Mouse (Mus musculus) lung, postnatal 0 days (tissue): ENCODE results near the gene Cuedc1. TPM values are rescaled to one million over a fixed set of nuclear protein-coding genes. Genes with fewer than 3 reads are reported as not detected.
"Not testable (repeated sequence)": the region's sequence is repeated elsewhere in the genome, so short reads cannot be mapped to it uniquely, and the experiment has no call there.

Source experiments
- ATAC-seq: fragments of 200-750 bp; cut with Nextera tagmentation; 2 replicates; pipeline ENCODE4 v1.8.0; 2017; ENCODE audit warnings: moderate library complexity
- DNase-seq: peaks from one replicate; pipeline ENCODE4 v3.0.0-alpha.2; 2016; ENCODE audit warnings: low spot score
- H3K27ac ChIP-seq: fragments of 300-500 bp; sonication (generic); 2 replicates; pipeline ENCODE4 v1.5.1; 2014; ENCODE audit warnings: antibody characterized with exemption, mild to moderate bottlenecking, low read length, mixed read lengths
- H3K27me3 ChIP-seq: fragments of 300-500 bp; sonication (generic); replicated peaks from 2 replicates; pipeline ENCODE4 v1.6.1; 2014; ENCODE audit warnings: low read length, mixed read lengths; ENCODE audit not compliant: insufficient read depth
- H3K36me3 ChIP-seq: fragments of 300-500 bp; sonication (generic); 2 replicates; pipeline ENCODE4 v1.6.1; 2014; ENCODE audit warnings: low read length, mixed read lengths; ENCODE audit not compliant: insufficient read depth
- H3K4me1 ChIP-seq: fragments of 300-500 bp; sonication (generic); 2 replicates; pipeline ENCODE4 v1.6.1; 2014; ENCODE audit warnings: antibody characterized with exemption, low read depth, low read length, mixed read lengths; ENCODE audit not compliant: insufficient read depth
- H3K4me2 ChIP-seq: fragments of 300-500 bp; sonication (generic); replicated peaks from 2 replicates; pipeline ENCODE4 v1.6.1; 2014; ENCODE audit warnings: low read depth, mild to moderate bottlenecking, low read length, moderate library complexity, mixed read lengths
- H3K4me3 ChIP-seq: fragments of 300-500 bp; sonication (generic); 2 replicates; pipeline ENCODE4 v1.5.1; 2014; ENCODE audit warnings: low read depth, low read length
- H3K9ac ChIP-seq: fragments of 300-500 bp; sonication (generic); replicated peaks from 2 replicates; pipeline ENCODE4 v1.6.1; 2014; ENCODE audit warnings: low read depth, mild to moderate bottlenecking
- H3K9me3 ChIP-seq: fragments of 300-500 bp; sonication (generic); 2 replicates; pipeline ENCODE4 v1.6.1; 2016; ENCODE audit warnings: low read length, mixed read lengths
- CTCF ChIP-seq: IDR thresholded peaks from 2 replicates; pipeline ENCODE4 v1.5.1; 2016; ENCODE audit warnings: antibody characterized with exemption, mild to moderate bottlenecking
- EP300 ChIP-seq: IDR thresholded peaks from 2 replicates; pipeline ENCODE4 v1.6.1; 2016; ENCODE audit warnings: antibody characterized with exemption, mild to moderate bottlenecking, control low read depth
- WGBS: fragments of 180-500 bp; shearing (Covaris S2); extraction: QIAGEN DNeasy Blood & Tissue Kit; methylation state at CpG from one replicate; pipeline ENCODE4 v1.1.7; 2014; 5-methylcytosine and 5-hydroxymethylcytosine counted together
- polyA plus RNA-seq: library from polyadenylated mRNA; unstranded; fragments of >200 nt; fragmentation: Nextera tagmentation; extraction: Ambion mirVana; gene quantifications from 2 replicates; pipeline ENCODE4 v1.2.1, GENCODE M21; 2015

Cuedc1 gene
- polyA plus RNA-seq, 1 experiment from 2014 or later: 14.6 TPM

DNA sequence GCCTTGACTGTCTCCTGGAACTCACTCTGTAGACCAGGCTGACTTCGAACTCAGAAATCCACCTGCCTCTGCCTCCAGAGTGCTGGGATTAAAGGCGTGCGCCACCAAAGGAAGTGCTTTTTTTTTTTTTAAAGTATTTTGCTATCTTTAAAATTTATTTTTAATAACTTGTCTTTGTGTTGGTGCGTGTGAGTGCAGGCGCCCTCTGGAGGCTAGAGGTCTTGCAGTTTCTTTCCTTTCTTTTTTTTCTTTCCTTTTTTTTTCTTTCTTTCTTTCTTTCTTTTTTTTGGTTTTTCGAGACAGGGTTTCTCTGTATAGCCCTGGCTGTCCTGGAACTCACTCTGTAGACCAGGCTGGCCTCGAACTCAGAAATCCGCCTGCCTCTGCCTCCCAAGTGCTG, 108.7 kb downstream of the Cuedc1 start:
- not testable (repeated sequence) for H3K9me3 ChIP-seq, ATAC-seq, H3K4me1 ChIP-seq, H3K27me3 ChIP-seq, H3K4me3 ChIP-seq, H3K4me2 ChIP-seq, H3K9ac ChIP-seq, H3K27ac ChIP-seq, DNase-seq
- peaks cover 14% of the 10 kb centered on the region; the same call in 1 of the 2 replicates for H3K36me3 ChIP-seq
- TF ChIP-seq CTCF: peak; percentile 37
- 82% methylated on average over 8 of the region's 8 CpGs for WGBS

DNA sequence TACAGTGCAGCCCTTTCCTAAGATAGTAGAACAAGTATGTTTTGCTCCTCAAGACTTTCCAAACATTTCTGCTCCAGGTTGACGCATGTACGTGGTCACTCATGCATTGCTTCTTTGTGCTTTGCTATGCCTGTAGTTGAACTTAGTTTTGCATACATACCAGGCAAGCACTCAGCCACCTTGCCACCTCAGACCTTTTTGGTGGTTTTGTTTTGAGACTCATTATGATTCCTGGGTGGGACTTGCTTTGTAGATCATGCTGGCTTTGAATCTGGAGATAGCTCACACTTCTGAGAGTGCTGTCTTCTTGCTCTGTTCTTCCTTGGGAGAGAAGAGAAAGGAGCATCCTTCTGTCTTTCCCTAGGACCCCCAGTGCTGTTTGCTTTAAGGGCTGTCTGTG, 109.8 kb downstream of the Cuedc1 start:
- no peak overlapping the region for H3K27ac ChIP-seq
- H3K27me3 ChIP-seq: no peaks in the 10 kb centered on the region
- ATAC-seq (no peak), DNase-seq (no peak)
- H3K36me3 ChIP-seq: peaks cover 21% of the 10 kb centered on the region; the same call in 1 of the 2 replicates
- H3K4me3 ChIP-seq: no peak overlapping the region
- 0 out of 2 replicates have a peak, but pooled peaks cover 3% of the 10 kb centered on the region for H3K4me1 ChIP-seq
- WGBS: 88% methylated on average over 2 of the region's 2 CpGs
- no peak overlapping the region for H3K4me2 ChIP-seq
- TF ChIP-seq CTCF (no peak), EP300 (no peak)
- no peaks in the 10 kb centered on the region for H3K9me3 ChIP-seq
- H3K9ac ChIP-seq: no peak overlapping the region

DNA sequence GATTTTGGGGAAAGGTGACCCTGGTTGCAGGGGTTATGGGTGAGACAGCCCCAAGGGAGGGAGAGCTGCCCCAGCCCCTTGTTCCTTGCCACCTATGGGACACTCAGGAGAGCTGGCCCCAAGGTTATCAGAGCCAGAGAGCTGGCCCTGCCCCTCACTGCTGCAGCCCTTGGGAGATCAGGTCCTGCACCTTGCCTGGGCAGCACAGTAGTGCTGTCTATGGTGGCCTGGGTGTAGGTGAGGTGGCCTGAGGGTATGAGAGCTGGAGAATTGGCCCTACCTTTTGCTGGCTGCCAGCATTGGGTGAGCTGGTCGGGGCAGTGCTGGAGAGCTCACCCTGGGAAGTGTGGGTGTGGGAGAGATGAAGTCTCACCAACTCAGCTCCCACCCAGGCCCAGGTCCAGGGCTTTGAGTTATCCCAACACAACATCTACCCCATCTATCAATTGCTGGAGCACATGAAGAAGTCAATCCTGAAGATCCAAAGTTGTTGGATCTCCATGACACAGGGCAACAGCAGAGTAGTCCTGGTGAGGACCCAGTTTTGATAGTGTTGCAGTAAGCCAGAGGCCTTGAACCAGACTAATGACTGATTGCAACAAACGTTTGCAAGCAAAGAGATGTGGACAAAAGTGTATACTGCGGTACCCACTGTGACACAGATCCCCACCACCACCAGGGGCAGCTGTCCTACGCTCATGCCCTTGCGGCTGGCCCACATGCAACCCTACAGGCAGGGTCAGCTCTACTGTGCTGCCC, 114.1 kb downstream of the Cuedc1 start:
- TF ChIP-seq EP300: no peak
- peak; percentile 25 for TF ChIP-seq CTCF
- H3K4me1 ChIP-seq: peaks cover 5% of the 10 kb centered on the region; the same call in 1 of the 2 replicates

DNA sequence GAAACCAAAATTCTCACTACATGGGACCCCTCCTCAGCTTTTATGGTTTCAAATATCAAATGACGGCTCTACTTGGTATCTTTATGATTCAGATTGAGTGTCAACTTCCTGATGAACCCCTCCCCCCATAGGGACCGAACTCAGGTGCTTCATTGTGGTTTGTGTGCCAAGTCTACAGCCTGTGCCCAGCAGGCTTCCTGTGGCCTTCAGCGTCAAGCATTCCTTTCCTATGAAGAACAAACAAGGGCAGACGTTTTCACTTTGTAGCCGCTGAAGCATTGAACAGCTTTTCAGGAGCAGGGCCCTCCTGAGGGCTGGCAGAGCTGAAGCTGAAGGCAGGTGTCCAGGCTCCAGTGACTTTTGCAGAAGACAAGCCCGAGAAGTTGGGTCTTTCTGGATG, 115.9 kb downstream of the Cuedc1 start:
- peak; percentile 69 for ATAC-seq

More for the DNA sequence above, 114.1 kb downstream of the Cuedc1 start:
- Histone ChIP-seq H3K27me3 (no peaks in the 10 kb centered on the region), H3K9ac (no peak overlapping the region), H3K9me3 (no peaks in the 10 kb centered on the region), H3K36me3 (peaks cover 21% of the 10 kb centered on the region; the same call in 1 of the 2 replicates), H3K4me2 (no peak overlapping the region), H3K27ac (no peak overlapping the region), H3K4me3 (no peak overlapping the region)
- ATAC-seq: no peak
- no peak for DNase-seq
- WGBS: 83% methylated on average over 5 of the region's 5 CpGs

DNA sequence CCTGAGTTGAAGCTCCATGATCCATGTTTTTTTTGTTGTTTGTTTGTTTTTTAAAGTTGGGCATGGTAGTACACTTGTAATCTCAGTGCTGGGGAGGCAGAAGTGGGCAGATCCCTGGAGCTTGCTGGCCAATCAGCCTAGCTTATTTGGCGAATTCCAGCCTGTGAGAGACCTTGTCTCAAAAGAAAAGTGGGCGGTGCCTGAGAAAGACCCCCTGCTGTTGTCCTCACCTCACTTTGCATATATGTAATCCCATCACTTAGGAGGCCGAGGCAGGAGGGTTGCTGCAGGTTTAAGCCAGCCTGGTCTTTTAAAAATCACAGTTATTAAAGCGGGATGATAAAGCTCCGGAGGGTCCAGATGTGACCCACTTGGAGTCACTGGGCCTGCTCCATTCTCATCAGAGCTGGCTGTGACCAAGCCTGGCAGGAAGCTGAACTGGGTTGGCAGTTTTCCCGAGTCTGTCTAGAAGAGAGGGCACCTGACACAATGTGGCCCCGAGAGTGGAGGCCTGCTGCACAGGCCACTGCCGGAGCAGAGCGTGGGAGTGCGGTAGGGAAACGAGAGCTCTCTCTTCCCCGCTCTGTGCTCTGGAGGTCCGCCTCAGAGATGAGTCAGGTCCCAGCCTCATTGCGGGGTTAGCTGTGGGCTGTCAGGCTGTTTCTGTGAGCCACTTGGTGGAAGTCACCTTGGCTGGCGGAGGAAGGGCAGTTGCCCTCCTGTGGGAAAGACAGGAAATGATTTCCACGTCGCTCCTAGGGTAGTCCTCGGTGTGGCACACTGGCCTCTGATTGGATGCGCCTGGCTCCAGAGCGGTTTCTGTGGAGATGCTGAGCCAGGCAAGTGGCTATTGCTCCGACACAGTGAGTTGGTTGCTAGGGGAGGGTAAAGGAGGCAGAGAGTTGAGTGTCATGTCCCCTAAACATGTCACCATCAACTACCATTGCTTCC, 117.3 kb downstream of the Cuedc1 start:
- no peak overlapping the region for H3K27ac ChIP-seq

More for the DNA sequence above, 115.9 kb downstream of the Cuedc1 start:
- WGBS: 16% methylated on average over 6 of the region's 6 CpGs
- Histone ChIP-seq H3K27ac (peak overlapping the region; percentile 59), H3K27me3 (no peaks in the 10 kb centered on the region), H3K4me1 (peaks cover 5% of the 10 kb centered on the region; the same call in 1 of the 2 replicates), H3K9me3 (no peaks in the 10 kb centered on the region), H3K4me2 (peak overlapping the region; percentile 14), H3K36me3 (peaks cover 21% of the 10 kb centered on the region; the same call in 1 of the 2 replicates), H3K4me3 (no peak overlapping the region), H3K9ac (no peak overlapping the region)
- TF ChIP-seq CTCF (no peak), EP300 (no peak)
- peak; percentile 76 for DNase-seq

DNA sequence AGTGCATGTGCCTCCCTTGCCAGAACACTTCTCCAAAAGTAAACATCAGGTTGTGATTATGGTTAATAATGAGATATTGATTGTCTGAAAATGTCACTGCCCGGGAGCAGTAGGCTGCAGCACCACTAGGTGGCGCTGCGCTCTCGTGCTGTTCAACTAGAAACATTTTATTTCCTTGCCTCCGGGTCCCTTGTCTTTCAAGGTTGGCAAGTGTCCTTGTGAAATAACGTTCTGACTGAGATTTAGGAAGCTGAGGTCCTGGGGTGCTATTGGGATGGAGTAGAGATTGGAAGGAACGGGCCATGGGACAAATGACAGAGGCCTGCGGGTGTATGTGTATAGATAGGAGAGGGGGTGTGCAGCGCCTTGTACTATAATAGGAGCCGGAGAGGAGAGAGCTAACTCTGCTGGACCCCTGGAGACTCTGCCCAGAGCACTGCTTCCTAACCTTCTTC, 118.4 kb downstream of the Cuedc1 start:
- H3K4me2 ChIP-seq: no peak overlapping the region
- no peaks in the 10 kb centered on the region for H3K9me3 ChIP-seq
- peaks cover 5% of the 10 kb centered on the region; the same call in 1 of the 2 replicates for H3K4me1 ChIP-seq
- no peak overlapping the region for H3K27ac ChIP-seq
- peak; percentile 78 for DNase-seq
- H3K9ac ChIP-seq: no peak overlapping the region
- ATAC-seq: peak; percentile 20; the same call in 1 of the 2 replicates
- TF ChIP-seq CTCF (peak; percentile 96), EP300 (no peak)
- 0 out of 2 replicates have a peak, but pooled peaks cover 8% of the 10 kb centered on the region for H3K36me3 ChIP-seq
- no peak overlapping the region for H3K4me3 ChIP-seq
- H3K27me3 ChIP-seq: no peaks in the 10 kb centered on the region
- 23% methylated on average over 10 of the region's 10 CpGs for WGBS

More for the DNA sequence above, 117.3 kb downstream of the Cuedc1 start:
- no peak overlapping the region for H3K4me2 ChIP-seq
- no peaks in the 10 kb centered on the region for H3K9me3 ChIP-seq
- ATAC-seq (peak; percentile 23), DNase-seq (peak; percentile 30)
- TF ChIP-seq CTCF (no peak), EP300 (no peak)
- no peak overlapping the region for H3K9ac ChIP-seq
- no peak overlapping the region for H3K4me3 ChIP-seq
- no peaks in the 10 kb centered on the region for H3K27me3 ChIP-seq
- 51% methylated on average over 21 of the region's 21 CpGs for WGBS
- peaks cover 16% of the 10 kb centered on the region; the same call in 1 of the 2 replicates for H3K36me3 ChIP-seq
- H3K4me1 ChIP-seq: peaks cover 5% of the 10 kb centered on the region; the same call in 1 of the 2 replicates
